Mouse (Mus musculus) T-helper 17 cell (primary cell): ENCODE measurements at regions not wholly inside any gene's neighbourhood (a gene's known extent, or its start where the extent isn't known, plus 50 kb on each side); places are given as distances from the start of the nearest gene placed in this dataset.

Experiments used
- in situ Hi-C, 2 experiments: fragments of 300-600 bp; cut with MboI, MseI; formaldehyde crosslinking; loops; 1 replicate in 1 of 2; 2 replicates in 1 of 2; pipeline ENCODE4 v1.15.1; 2025; ENCODE audit warnings: high pct_unique_total_duplicates in 2 of 2

- in situ Hi-C loops, result no loop called here
Observed at GRCm38 (mm10) chr4:55953701-55954100, 421.4 kb upstream of the Klf4 start.

GRCm38 (mm10) chr4:55952220-55952619 is 420.0 kb upstream of the Klf4 start:
- in situ Hi-C loops, result no loop called here

- in situ Hi-C loops, result no loop called here
Observed at GRCm38 (mm10) chr4:55941423-55941822, 409.2 kb upstream of the Klf4 start.

GRCm38 (mm10) chr4:55938383-55938782 is 406.1 kb upstream of the Klf4 start:
- in situ Hi-C loops, result no loop called here

GRCm38 (mm10) chr4:55937833-55938232 is 405.6 kb upstream of the Klf4 start:
- in situ Hi-C loops, result no loop called here

GRCm38 (mm10) chr4:55929141-55929782 is 397.0 kb upstream of the Klf4 start:
- in situ Hi-C loops, result no loop called here

GRCm38 (mm10) chr4:55928670-55929069 is 396.4 kb upstream of the Klf4 start:
- in situ Hi-C loops, result no loop called here

- in situ Hi-C loops, result no loop called here
Observed at GRCm38 (mm10) chr4:55928196-55928595, 395.9 kb upstream of the Klf4 start.

- in situ Hi-C loops, result no loop called here
Observed at GRCm38 (mm10) chr4:55927391-55927790, 395.1 kb upstream of the Klf4 start.

- in situ Hi-C loops, result no loop called here
Observed at GRCm38 (mm10) chr4:55924974-55925373, 392.7 kb upstream of the Klf4 start.

- in situ Hi-C loops, result no loop called here
Observed at GRCm38 (mm10) chr4:55921217-55921616, 389.0 kb upstream of the Klf4 start.

- in situ Hi-C loops, result no loop called here
Observed at GRCm38 (mm10) chr4:55894116-55894885, 362.0 kb upstream of the Klf4 start.

- in situ Hi-C loops, result no loop called here
Observed at GRCm38 (mm10) chr4:55891656-55892055, 359.4 kb upstream of the Klf4 start.

- in situ Hi-C loops, result no loop called here
Observed at GRCm38 (mm10) chr4:55887581-55887980, 355.3 kb upstream of the Klf4 start.

- in situ Hi-C loops, result no loop called here
Observed at GRCm38 (mm10) chr4:55882541-55882940, 350.3 kb upstream of the Klf4 start.

GRCm38 (mm10) chr4:55875304-55875703 is 343.0 kb upstream of the Klf4 start:
- in situ Hi-C loops, result no loop called here

GRCm38 (mm10) chr4:55874875-55875274 is 342.6 kb upstream of the Klf4 start:
- in situ Hi-C loops, result no loop called here

GRCm38 (mm10) chr4:55874276-55874675 is 342.0 kb upstream of the Klf4 start:
- in situ Hi-C loops, result no loop called here

- in situ Hi-C loops, result no loop called here
Observed at GRCm38 (mm10) chr4:55860055-55860454, 327.8 kb upstream of the Klf4 start.

- in situ Hi-C loops, result loop anchor here in 1 of 2 experiments (10.0 kb wide), 1 partner anchor 966 kb away; no protein-coding TSS in a partner anchor
Observed at GRCm38 (mm10) chr4:55859211-55859761, 327.0 kb upstream of the Klf4 start.

GRCm38 (mm10) chr4:55851430-55851829 is 319.2 kb upstream of the Klf4 start:
- in situ Hi-C loops, result loop anchor here in 1 of 2 experiments (10.0 kb wide), 1 partner anchor 973 kb away; no protein-coding TSS in a partner anchor

- in situ Hi-C loops, result loop anchor here in 1 of 2 experiments (10.0 kb wide), 1 partner anchor 974 kb away; no protein-coding TSS in a partner anchor
Observed at GRCm38 (mm10) chr4:55851027-55851426, 318.8 kb upstream of the Klf4 start.
